Mouse (Mus musculus) urinary bladder, postnatal 25 days (tissue): ENCODE measurements at regions not wholly inside any gene's neighbourhood (a gene's known extent, or its start where the extent isn't known, plus 50 kb on each side); places are given as distances from the start of the nearest gene placed in this dataset.

Source experiments
- DNase-seq: peaks from one replicate; pipeline ENCODE4 v3.0.0; 2022; ENCODE audit warnings: low spot score

DNA sequence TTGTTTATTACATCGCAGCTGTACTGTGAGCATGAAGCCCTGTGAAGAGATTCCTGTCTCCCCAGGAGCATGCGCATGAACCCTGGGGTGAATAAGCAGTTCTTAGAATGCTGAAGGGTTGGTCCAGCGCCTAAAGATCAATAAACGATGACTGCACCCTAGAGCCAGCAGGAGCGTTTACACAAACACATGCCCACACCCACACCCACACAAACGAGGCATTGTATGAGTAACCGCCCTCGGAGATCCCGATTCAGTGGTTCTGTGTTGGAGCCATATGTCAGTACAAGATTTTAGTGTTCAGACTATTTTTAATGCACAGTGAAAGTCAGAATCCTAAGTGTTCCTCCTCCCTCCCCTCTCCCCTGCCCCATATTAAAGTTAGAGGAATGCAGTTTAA is 57.3 kb downstream of the Edn1 start:
- DNase-seq: no peak

DNA sequence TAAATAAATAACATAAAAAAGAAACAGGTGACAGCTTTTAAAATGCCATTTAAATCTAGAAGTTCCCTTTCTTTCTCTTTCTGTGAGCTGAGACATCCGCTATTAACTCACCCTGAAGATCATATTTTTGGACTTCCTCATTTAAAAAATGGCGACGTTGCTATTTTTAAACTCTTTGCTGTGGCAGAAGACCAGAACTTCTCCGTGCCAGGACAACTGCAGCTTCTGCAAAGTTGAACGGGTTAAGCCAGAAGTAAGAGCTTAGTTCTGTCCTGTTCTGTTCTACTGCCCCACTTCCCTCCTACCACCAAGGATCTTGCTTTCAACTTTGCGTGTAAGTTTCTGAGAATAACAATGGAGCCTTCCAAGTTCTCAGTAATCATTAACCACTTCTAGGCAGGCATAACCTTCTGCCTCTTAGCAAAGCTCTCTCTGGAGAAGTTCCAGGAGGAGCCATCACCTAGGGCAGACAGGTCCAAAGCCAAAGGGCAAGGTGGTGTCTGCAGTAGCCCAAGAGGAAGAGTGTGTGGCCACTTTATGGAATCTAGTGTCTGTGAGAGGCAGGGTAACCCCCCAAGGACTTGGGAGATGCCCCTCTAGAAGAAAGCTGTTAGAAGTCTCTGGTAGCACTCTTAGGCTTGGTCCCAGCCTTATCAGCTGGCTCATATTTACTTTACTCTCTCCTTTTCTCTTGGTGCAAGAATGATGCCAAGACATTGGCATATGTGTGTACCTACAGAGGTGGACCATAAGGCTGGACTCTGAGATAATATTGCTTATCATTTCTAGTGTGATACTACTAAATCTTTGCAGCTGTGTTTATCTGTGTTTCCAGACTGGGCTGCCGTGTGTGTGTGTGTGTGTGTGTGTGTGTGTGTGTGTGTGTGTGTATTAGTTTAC is 66.6 kb downstream of the Edn1 start:
- DNase-seq: no peak

DNA sequence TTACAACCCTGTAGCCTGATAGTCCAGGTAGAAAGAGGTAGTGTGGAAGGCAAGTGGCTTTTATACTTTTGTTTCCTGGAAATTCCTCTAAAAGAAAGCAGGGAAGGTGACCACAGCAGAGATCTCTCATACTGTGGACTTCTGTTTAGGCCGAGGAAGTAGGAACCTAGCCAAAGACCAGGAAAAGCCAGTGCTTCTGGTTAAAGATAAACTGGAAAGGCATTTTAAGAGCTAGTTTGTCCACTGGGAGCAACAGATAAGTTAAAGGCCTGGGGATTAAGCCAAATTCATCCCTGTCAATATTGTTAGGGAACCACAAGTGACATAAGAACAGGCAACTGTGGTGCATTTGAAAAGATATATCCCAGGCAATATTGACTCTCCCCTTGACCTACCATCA is 68.5 kb downstream of the Edn1 start:
- DNase-seq: no peak

DNA sequence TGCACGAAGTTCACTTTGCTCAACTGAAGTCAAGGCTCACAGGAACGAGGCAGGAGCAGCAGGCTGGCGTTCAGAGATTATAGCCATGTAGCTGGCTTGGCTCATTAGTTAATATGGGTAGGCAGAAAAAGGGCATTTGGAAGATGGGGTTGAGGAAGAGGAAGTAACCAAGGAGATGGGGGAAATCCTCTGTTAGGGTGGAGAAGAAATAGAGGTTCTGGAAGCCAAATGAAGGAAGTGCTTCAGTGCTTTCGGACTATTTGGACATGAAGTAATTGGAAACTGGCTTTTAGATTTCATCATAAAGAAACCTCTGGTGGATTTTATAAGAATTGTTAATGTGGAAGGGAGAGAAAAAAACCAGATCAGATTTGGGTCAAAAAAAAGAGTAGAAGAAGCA is 70.9 kb downstream of the Edn1 start:
- DNase-seq: no peak

DNA sequence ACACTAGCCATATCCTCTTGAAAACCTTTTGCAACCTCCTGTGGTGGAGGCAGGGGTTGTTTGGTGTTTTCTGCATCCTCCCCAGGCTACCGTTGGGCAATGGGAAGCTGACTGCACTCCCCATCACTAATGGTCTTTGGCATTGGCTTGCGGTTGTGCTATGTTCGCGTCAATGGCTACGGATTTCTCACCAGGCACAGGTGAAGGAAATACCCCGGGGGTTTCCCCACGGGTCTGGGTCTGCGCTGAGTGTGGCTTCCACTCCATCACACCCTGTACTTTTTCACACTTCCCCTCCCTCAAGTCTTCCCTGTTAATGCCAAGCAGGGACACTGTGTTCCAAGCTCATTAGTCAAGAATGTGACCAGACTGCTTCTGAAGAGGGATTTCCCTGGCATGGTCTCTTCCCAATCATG is 72.9 kb downstream of the Edn1 start:
- DNase-seq: no peak

DNA sequence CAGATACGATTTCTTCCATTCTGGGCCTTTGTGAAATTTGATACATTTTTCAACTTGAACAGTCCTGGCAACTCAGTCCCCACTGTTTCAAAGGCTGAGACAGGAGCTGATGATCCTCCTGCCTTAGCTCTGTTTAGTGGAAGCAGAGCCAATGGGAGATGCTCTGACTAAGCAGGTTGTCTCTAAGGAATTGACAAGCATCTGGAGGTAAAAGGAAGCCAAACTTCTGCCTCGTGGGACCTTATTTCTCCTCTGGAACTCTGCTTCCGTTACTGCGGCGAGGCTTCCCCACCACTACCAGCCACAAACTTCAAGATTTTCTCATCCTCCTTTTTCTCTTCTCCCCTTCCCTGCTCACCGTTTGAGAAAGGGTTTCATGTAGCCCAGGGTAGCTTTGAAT is 78.4 kb downstream of the Edn1 start:
- no peak for DNase-seq

DNA sequence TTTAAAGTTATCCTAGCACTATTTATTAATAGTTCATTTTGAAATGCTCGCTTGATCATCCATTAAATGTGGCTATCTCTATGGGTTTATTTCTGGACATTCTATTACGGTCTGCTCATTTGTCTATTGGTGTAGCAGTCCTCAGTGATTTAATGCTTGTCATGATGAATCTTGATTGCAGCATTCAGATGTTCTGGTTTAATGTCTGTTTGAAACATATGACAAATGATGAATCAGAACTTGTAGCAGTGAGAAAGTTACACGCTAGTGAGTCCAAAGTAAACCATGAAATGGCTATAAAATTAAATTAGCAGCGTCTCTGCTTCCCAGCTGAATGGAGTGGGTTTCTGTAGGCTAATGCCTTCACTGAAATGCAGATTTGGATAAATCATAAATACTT is 81.8 kb downstream of the Edn1 start:
- DNase-seq: no peak

DNA sequence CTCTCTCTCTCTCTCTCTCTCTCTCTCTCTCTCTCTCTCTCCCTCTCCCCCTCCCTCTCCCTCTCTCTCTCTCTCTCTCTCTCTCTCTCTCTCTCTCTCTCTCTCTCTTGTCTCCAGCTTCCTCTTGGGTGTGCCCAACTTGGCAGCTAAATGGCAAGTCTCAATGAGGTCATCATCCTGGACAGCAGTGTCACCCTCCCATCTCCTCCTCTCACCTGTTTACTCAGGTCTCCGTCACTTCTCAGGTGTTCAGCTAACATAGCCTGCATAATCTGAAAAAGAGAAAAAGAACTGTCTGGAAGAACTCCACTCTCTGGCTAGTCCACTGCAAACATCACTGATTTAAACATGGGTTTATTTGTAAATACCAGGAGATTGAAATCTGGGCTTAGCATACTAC is 89.1 kb downstream of the Edn1 start:
- DNase-seq: no peak

DNA sequence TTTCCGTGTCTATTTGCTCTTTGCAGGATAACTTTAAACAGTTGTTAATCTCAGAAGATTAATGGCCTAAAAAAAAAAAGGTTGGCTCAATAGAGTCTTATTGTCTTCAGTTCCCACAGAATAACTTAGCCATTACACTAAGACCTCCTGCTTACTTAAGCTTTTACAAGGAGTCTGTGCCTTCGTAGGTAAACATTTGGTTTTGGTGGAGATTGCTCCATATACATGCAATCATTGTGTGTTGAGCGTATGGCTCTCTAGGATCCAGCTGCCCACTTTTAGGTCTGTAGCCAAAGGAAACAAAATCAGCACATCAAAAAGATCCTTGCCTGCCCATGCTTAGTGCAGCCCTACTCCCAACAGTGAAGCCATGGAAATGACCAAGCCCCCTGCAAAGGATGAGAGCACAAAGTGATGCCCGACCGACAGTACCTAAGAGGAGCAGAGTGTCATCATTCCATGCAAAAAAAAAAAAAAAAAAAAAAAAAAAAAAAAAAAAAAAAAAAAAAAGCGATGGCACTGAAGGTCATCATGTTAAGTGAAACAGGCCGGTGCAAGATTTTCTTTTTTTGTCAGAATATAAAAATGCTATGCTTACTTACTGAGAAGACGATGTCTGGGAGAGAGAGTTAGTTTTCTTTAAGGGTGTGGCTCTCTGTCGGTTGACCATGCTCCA is 90.2 kb downstream of the Edn1 start:
- DNase-seq: no peak

DNA sequence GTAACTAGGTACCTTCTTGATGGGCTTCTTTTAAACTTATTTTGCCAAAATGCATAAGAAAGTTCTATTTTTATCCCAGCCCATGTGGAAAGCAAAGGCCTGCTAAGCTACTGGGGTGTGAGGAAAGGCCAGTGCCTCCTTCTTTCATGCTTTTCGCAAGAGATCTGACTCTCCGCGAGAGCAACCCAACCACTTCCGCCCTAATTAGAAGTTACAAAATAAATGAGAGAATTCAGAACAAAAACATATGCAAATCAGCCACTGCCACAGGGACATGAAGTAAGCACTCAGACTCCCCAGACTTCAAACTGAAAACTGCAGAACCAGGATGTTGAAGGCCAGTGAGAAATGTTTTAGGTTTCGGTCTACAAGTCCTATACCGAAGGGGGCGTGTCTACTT is 91.4 kb downstream of the Edn1 start:
- DNase-seq: no peak

DNA sequence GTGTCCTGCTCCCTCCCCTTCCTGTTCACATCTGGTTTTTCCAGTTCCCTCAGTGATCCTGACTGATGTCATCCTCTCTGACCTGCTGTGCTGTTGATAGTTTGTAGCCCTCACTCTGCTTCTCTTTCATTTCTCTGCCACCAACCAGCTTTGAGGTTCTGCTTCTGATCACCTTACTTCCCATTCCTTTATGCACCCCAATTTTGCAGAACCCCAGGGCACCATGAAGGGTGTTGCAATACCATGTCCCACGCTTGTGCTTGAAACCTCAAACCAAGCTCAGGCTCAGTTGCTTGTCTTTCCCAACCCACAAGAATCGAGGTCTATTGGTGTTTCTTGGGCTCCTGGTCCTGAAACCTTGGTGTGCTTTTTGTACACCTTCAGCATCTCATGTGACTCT is 93.3 kb downstream of the Edn1 start:
- no peak for DNase-seq

DNA sequence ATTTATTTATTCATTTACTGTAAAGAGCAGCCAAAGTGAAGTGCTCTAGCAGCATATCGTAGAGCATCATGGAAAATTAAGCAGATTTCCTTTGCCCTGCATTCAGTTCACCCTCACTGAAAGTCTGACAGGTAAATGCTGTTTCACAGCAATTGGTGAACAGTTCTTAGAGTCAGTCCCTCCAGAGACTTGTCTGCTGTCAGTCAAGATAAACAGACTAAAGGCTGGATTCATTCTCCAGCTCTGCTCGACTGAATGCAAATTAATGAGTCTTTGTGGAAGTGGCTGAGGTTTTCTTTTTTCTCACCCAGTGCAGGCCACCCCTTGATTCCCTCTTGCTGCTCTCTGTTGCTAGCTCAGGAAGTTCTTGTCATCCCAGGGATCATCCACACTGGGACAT is 100.2 kb downstream of the Edn1 start:
- no peak for DNase-seq

DNA sequence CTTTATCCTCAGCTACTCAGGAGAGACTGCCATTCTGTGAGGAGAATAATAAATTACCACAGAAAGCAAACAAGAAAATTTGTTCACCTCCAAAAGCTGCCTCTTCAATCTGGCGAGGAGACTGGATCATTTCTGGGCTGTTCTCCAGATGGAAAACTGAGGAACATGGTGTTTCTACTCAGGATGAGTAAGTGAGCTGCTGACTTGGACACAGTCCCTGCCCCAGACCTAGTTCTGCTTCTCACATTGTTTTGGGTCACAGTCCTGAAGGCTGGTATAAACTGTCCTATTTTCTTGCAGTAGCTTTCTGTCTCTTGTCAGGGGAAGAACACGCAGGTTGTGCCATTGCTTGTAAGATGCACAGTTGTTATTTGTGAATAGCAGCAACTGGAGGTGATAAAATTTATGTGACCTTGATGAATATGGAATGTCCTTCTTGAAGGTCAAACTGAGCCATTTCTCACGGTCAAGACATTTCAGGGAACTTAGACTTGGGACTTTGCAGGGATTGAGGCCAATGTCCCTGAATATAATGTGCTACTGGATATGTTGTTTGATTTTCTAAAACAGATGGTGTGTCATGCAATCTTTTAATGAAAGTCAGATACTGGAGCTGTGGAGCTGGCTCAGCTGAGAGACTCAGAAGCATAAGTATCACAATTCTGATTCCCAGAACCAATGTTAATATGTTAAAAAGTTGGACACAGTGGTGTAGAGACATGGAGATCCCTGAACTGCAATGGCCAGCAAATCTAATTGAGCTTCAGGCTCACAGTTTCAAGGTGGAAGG is 102.2 kb downstream of the Edn1 start:
- DNase-seq: peak; percentile 6

DNA sequence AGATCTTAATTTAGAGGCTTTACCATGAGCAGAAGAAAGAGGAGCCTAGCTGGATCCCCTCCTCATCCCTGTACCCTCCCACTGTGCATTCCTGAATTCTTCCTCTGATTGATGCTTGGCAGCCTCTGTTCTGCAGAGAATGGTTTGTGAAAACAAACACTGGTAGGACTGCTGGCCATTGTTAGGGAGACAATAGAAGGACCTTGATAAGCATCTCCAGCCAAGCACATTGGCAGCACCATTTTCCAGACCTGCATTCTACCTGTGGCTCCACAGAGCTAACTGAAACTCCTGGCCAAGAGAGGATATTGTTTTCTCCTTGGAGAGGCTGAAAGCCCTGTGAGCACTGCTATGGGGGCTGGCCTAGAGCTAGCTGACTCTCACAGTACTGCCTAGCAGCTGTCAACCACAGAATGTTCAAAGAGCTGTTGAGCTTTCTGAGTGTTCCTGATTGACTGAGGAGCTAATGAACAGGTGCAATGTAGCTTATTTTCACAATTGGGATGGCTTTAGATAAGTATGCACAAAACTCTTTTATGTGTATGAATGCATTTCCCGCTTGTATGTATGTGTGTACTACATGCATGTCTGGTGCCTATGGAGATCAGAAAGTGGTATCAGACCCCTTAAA is 111.5 kb downstream of the Edn1 start:
- no peak for DNase-seq

DNA sequence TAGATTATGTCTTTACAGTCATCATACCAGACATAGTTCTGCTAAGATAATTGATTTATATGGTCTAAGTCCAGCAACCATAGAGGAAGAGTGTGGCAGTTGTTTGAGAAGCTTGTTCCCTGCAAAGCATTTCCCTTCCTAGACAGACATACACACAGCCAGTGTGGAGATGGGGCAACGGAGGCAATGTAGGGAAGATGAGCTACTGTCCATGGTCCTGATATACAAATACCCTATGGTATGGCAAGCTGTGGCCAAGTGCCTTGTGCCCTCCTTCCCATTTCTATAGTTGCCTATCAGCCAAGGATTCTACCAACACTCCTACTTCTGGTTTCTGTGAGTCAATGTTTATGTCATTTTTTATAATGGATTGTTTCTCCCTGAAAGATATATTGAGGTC is 145.6 kb downstream of the Edn1 start:
- DNase-seq: no peak

DNA sequence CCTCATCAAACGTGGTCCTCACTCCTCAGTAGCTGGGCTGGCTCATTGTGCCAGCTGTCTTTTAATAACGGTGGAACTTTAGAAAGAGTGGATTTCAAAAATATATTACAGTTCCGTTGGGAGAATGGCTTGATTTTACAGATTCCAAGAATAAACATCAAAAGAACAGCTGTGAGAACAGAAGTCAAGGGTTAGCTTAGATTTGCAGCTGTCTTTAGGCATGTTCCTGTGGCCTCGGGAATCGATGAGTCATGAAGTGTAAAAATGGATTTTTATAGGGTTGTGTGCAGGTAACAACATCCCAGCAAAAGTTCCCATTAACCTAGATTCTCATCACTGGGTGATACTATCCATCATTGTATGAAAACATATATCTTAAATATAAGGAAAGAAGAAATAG is 152.4 kb downstream of the Edn1 start:
- no peak for DNase-seq

DNA sequence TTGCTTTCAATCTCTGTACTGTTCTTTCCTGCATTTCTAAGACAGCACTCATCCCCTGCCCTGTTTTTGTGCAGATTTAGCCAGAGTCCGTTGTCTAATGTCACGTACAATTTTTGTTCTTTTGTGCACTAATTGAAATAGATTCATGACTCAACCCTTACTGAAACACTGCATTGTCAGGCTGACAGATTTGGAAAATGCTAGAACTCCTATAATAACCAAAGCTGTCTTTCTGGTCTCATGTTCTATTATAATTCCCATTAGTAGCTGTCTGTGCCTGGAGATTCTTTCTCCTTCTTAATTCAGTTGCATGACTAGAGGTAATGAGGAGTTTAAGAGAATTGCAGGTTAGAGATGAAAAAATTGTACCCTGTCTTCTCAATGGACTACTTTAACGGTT is 158.6 kb downstream of the Edn1 start:
- DNase-seq: no peak

DNA sequence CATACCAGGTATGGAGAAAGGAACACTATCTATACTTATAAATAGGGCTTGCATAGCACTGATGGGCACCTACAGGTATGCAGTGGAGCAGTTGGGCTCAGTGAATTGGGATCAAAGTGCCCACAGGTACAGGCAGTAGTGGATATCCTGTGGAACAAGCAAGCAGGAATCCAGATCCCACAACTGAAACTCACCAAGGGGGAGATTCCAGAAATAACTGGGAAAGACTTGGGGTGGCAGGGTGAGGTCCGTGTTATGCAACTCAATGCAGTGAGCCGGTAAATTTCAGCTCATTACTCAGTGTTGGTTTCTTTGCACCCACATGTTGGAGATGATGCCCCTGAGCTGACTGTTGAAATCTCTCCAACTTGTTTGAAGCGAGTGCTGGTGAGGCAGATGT is 177.5 kb downstream of the Edn1 start:
- DNase-seq: no peak

DNA sequence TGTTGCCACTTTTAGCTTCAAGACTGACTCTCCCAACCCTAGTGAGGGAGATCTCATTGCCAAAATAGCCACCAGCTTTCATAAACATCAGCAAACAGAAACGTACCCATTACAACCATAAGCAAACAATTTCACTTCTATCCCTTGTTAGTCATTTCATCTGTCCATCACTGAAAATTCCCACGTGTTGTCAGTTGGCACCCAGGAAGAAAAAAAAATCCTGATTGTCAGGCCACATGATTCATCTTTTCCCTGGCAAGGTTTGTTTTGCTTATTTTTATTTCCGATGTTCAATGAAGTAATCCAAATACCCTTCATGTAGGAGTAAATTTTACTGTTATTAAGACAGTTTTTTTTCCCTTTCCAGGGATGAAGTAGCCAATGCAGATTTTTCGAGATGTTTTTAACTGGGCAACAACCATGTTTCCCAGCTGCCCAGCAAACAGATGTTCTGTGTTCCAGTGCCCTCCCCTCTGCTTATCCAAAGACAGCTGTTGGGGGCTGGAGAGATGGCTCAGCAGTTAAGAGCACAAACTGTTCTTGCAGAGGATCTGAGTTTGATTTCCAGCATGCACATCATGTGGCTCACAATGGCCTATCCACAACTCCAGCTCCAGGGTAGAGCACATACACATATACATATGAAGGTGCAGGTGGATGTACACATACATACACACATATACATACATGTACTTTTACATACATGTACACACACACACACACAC is 189.3 kb upstream of the Phactr1 start:
- no peak for DNase-seq

DNA sequence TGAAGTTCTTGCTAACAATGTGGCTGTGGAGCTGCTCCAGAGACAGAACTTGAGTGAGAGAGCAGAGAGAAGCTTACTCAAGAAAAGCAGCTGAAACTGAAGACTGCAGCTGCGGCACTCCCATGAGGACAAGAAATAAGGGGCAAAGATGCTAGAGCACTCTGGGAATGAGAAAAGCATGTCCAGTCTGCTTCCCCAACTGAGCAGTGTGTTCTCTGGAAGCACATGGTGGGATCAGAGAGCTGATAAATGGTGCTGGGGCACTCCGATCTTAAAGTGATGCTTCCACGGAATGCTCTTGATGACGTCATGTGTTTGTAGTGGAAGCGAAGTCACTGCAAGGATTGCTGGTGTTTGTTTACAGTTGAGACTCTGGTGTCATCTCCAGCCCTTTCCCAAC is 186.1 kb upstream of the Phactr1 start:
- DNase-seq: no peak

DNA sequence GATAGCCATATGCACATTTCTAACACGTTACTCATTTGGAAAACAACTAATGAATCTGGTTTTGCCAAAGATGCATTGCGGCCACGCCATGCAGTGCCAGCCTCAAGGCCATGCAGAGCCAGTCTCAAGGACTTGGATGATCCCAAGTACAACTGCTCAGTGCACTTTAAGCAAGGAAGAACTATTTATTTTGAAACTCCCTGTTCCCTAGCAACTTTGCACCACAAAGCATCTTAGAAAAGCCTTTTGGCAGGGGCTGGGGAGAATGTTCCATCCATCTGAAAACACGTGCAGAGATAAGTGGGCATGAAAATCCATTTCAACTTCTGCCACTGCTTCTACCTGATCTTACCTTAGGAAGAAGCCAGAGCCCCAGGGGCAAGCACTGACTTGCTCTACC is 182.1 kb upstream of the Phactr1 start:
- DNase-seq: no peak

DNA sequence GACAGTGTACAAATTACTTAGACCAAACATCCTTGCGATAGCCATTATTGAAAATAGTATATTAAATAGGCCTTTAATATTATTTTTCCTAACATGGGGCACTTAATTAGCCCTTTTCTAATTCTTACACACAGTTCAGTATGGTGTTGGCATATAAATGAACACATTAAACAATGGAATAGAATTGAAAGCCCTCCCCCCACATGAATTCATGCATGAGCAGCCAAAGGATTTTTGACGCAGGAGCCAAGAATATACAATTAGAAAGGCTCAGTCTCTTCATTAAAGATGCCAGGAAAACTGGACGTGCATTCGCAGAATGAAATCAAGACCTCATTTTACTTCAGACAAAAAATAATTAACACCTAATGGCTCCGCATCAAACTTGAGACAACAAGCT is 172.9 kb upstream of the Phactr1 start:
- no peak for DNase-seq
